Mouse (Mus musculus) ES-Bruce4 (cell line): ENCODE data around the gene Ampd3. TPM values are rescaled to one million over a fixed set of nuclear protein-coding genes. Genes with fewer than 3 reads are reported as not detected.

Source experiments
- H3K27ac ChIP-seq: 2 replicates; pipeline ENCODE4 v1.5.1; 2012; ENCODE audit warnings: low read length, inconsistent platforms; ENCODE audit not compliant: insufficient read depth
- H3K27me3 ChIP-seq: 2 replicates; pipeline ENCODE4 v1.6.1; 2012; ENCODE audit warnings: mild to moderate bottlenecking, low read length, inconsistent platforms; ENCODE audit not compliant: control insufficient read depth, poor library complexity, insufficient read depth, severe bottlenecking
- H3K36me3 ChIP-seq: 2 replicates; pipeline ENCODE4 v1.6.1; 2012; ENCODE audit warnings: inconsistent platforms, mild to moderate bottlenecking, low read length, moderate library complexity; ENCODE audit not compliant: control insufficient read depth, poor library complexity, insufficient read depth, severe bottlenecking
- H3K4me1 ChIP-seq: one replicate; pipeline ENCODE4 v1.8.1; 2011; ENCODE audit warnings: low read length; ENCODE audit not compliant: control insufficient read depth, insufficient read depth
- H3K4me3 ChIP-seq: 2 replicates; pipeline ENCODE4 v1.5.1; 2011; ENCODE audit warnings: low read depth, mild to moderate bottlenecking, low read length
- H3K9ac ChIP-seq: 2 replicates; pipeline ENCODE4 v1.6.1; 2012; ENCODE audit warnings: low read depth, mild to moderate bottlenecking, inconsistent platforms; ENCODE audit not compliant: poor library complexity, severe bottlenecking
- H3K9me3 ChIP-seq: replicated peaks from 2 replicates; pipeline ENCODE4 v1.6.1; 2012; ENCODE audit warnings: mild to moderate bottlenecking, low read length, inconsistent platforms; ENCODE audit not compliant: control insufficient read depth, poor library complexity, insufficient read depth, severe bottlenecking
- CTCF ChIP-seq: IDR thresholded peaks from one replicate; pipeline ENCODE4 v1.8.1; 2011; ENCODE audit warnings: low read depth, low read length
- EP300 ChIP-seq: IDR thresholded peaks from 2 replicates; pipeline ENCODE4 v1.6.1; 2011; ENCODE audit warnings: low read depth, low read length; ENCODE audit not compliant: insufficient read depth
- POLR2A ChIP-seq: IDR thresholded peaks from one replicate; pipeline ENCODE4 v1.8.1; 2011; ENCODE audit warnings: low read length; ENCODE audit not compliant: insufficient read depth
- polyA plus RNA-seq: library from polyadenylated mRNA; stranded (reverse); fragments of >200 nt; gene quantifications from 2 replicates; pipeline ENCODE4 v1.2.4, GENCODE M21; 2011; ENCODE audit warnings: low read depth; ENCODE audit not compliant: missing spikeins, insufficient read depth, insufficient read length

The Ampd3 gene
- polyA plus RNA-seq, 1 experiment, result 2.4 TPM

GRCm38 (mm10) chr7:110784965-110785364 lies 17.0 kb downstream of the Ampd3 start:
- Histone ChIP-seq H3K4me1 (no peaks in the 10 kb centered on the region), H3K9ac (no peak overlapping the region), H3K27me3 (no peaks in the 10 kb centered on the region), H3K27ac (no peak overlapping the region), H3K36me3 (no peaks in the 10 kb centered on the region), H3K9me3 (no peaks in the 10 kb centered on the region), H3K4me3 (no peak overlapping the region)
- no peak for TF ChIP-seq CTCF
- TF ChIP-seq EP300, result no peak
- TF ChIP-seq POLR2A, result no peak

- no peak overlapping the region for H3K4me3 ChIP-seq
- H3K9me3 ChIP-seq, result no peaks in the 10 kb centered on the region
- no peak overlapping the region for H3K9ac ChIP-seq
- H3K36me3 ChIP-seq, result no peaks in the 10 kb centered on the region
- TF ChIP-seq CTCF, result no peak
- TF ChIP-seq EP300, result no peak
- no peak for TF ChIP-seq POLR2A
- H3K27me3 ChIP-seq, result no peaks in the 10 kb centered on the region
- no peak overlapping the region for H3K27ac ChIP-seq
- H3K4me1 ChIP-seq, result no peaks in the 10 kb centered on the region
These were observed 17.7 kb downstream of the Ampd3 start for GRCm38 (mm10) chr7:110785741-110786146.

- Histone ChIP-seq H3K4me3 (no peak overlapping the region), H3K9ac (no peak overlapping the region), H3K9me3 (no peaks in the 10 kb centered on the region), H3K36me3 (no peaks in the 10 kb centered on the region), H3K27me3 (no peaks in the 10 kb centered on the region), H3K4me1 (no peaks in the 10 kb centered on the region), H3K27ac (no peak overlapping the region)
- no peak for TF ChIP-seq EP300
- no peak for TF ChIP-seq POLR2A
- TF ChIP-seq CTCF, result no peak
These were observed 19.3 kb downstream of the Ampd3 start for GRCm38 (mm10) chr7:110787310-110787709.

- no peak for TF ChIP-seq CTCF
- TF ChIP-seq POLR2A, result no peak
- no peak for TF ChIP-seq EP300
- Histone ChIP-seq H3K36me3 (no peaks in the 10 kb centered on the region), H3K9ac (no peak overlapping the region), H3K27ac (no peak overlapping the region), H3K9me3 (no peaks in the 10 kb centered on the region), H3K4me3 (no peak overlapping the region), H3K27me3 (no peaks in the 10 kb centered on the region), H3K4me1 (no peaks in the 10 kb centered on the region)
These were observed 22.9 kb downstream of the Ampd3 start for GRCm38 (mm10) chr7:110790878-110791277.

GRCm38 (mm10) chr7:110792201-110792600 lies 24.2 kb downstream of the Ampd3 start:
- no peak for TF ChIP-seq POLR2A
- TF ChIP-seq EP300, result no peak
- H3K9me3 ChIP-seq, result no peaks in the 10 kb centered on the region
- no peak overlapping the region for H3K4me3 ChIP-seq
- no peaks in the 10 kb centered on the region for H3K4me1 ChIP-seq
- H3K27ac ChIP-seq, result no peak overlapping the region
- H3K9ac ChIP-seq, result no peak overlapping the region
- H3K27me3 ChIP-seq, result no peaks in the 10 kb centered on the region
- no peaks in the 10 kb centered on the region for H3K36me3 ChIP-seq

- H3K27me3 ChIP-seq, result no peaks in the 10 kb centered on the region
- H3K36me3 ChIP-seq, result no peaks in the 10 kb centered on the region
- H3K9me3 ChIP-seq, result no peaks in the 10 kb centered on the region
- no peak overlapping the region for H3K27ac ChIP-seq
- H3K4me3 ChIP-seq, result no peak overlapping the region
- TF ChIP-seq CTCF (no peak), EP300 (no peak), POLR2A (no peak)
- no peaks in the 10 kb centered on the region for H3K4me1 ChIP-seq
- no peak overlapping the region for H3K9ac ChIP-seq
These were observed 24.8 kb downstream of the Ampd3 start for GRCm38 (mm10) chr7:110792834-110793233.
